Mouse (Mus musculus) adrenal gland, postnatal 10 days (tissue): ENCODE measurements around the gene Sarnp. TPM values are rescaled to one million over a fixed set of nuclear protein-coding genes. Genes with fewer than 3 reads are reported as not detected.

Experiments
- DNase-seq: peaks from one replicate; pipeline ENCODE4 v3.0.0; 2021; ENCODE audit warnings: mixed read lengths
- total RNA-seq, 2 experiments: library from RNA; stranded (reverse); gene quantifications; 2 replicates each; pipeline ENCODE4 v1.2.3; 2021

Gene Sarnp
- total RNA-seq, 2 experiments from 2014 or later: 52.0 to 55.0 TPM

GRCm38 (mm10) chr10:128890383-128891295 lies 73.5 kb downstream of the Sarnp start:
- DNase-seq: no peak

GRCm38 (mm10) chr10:128891296-128892094 lies 74.4 kb downstream of the Sarnp start, which contains the start of gene Gdf11:
TSS of gene Gdf11 (minus strand) at chr10:128891718.
- peak; percentile 70 for DNase-seq

GRCm38 (mm10) chr10:128892246-128892645 lies 75.1 kb downstream of the Sarnp start:
- DNase-seq: no peak

GRCm38 (mm10) chr10:128895437-128895836 lies 78.3 kb downstream of the Sarnp start:
- DNase-seq: peak; percentile 82

- DNase-seq: no peak
Measured at GRCm38 (mm10) chr10:128895952-128896693, 79.0 kb downstream of the Sarnp start.

GRCm38 (mm10) chr10:128896807-128897206 lies 79.7 kb downstream of the Sarnp start:
- no peak for DNase-seq

- no peak for DNase-seq
Measured at GRCm38 (mm10) chr10:128897501-128897900, 80.4 kb downstream of the Sarnp start.

GRCm38 (mm10) chr10:128899759-128900490 lies 82.8 kb downstream of the Sarnp start:
- DNase-seq: no peak

- no peak for DNase-seq
Measured at GRCm38 (mm10) chr10:128900698-128901097, 83.6 kb downstream of the Sarnp start, which contains the start of gene Cd63. TSS of gene Cd63 (plus strand) at chr10:128900989.

GRCm38 (mm10) chr10:128901409-128901808 lies 84.3 kb downstream of the Sarnp start:
- no peak for DNase-seq

- DNase-seq: no peak
Measured at GRCm38 (mm10) chr10:128902409-128902988, 85.4 kb downstream of the Sarnp start.

- DNase-seq: no peak
Measured at GRCm38 (mm10) chr10:128904812-128905211, 87.7 kb downstream of the Sarnp start.

- no peak for DNase-seq
Measured at GRCm38 (mm10) chr10:128908778-128909448, 91.8 kb downstream of the Sarnp start.

- peak; percentile 91 for DNase-seq
Measured at GRCm38 (mm10) chr10:128909567-128910028, 92.5 kb downstream of the Sarnp start.

- DNase-seq: peak; percentile 70
Measured at GRCm38 (mm10) chr10:128910066-128910841, 93.1 kb downstream of the Sarnp start.

- no peak for DNase-seq
Measured at GRCm38 (mm10) chr10:128911430-128911829, 94.3 kb downstream of the Sarnp start.

GRCm38 (mm10) chr10:128912268-128912667 lies 95.1 kb downstream of the Sarnp start:
- no peak for DNase-seq

- no peak for DNase-seq
Measured at GRCm38 (mm10) chr10:128912791-128913190, 95.7 kb downstream of the Sarnp start.

- peak; percentile 93 for DNase-seq
Measured at GRCm38 (mm10) chr10:128913219-128913618, 96.1 kb downstream of the Sarnp start.
